Mouse (Mus musculus) embryonic facial prominence, embryonic 12.5 days (tissue): ENCODE results near the gene Uba52. TPM values are rescaled to one million over a fixed set of nuclear protein-coding genes. Genes with fewer than 3 reads are reported as not detected.

ENCODE experiments used
- ATAC-seq: fragments of 200-750 bp; cut with Nextera tagmentation; 2 replicates; pipeline ENCODE4 v1.8.0; 2017; ENCODE audit not compliant: insufficient number of reproducible peaks, insufficient read depth, low FRiP score, low TSS enrichment
- H3K27ac ChIP-seq: fragments of 300-500 bp; sonication (generic); 2 replicates; pipeline ENCODE4 v1.5.1; 2016; ENCODE audit warnings: mild to moderate bottlenecking
- H3K27me3 ChIP-seq: fragments of 300-500 bp; sonication (generic); 2 replicates; pipeline ENCODE4 v1.6.1; 2016; ENCODE audit warnings: mild to moderate bottlenecking, moderate library complexity
- H3K36me3 ChIP-seq: fragments of 300-500 bp; sonication (generic); 2 replicates; pipeline ENCODE4 v1.6.1; 2016; ENCODE audit warnings: mild to moderate bottlenecking
- H3K4me1 ChIP-seq: fragments of 300-500 bp; sonication (generic); 2 replicates; pipeline ENCODE4 v1.6.1; 2016
- H3K4me2 ChIP-seq: fragments of 300-500 bp; sonication (generic); replicated peaks from 2 replicates; pipeline ENCODE4 v1.6.1; 2016; ENCODE audit warnings: mild to moderate bottlenecking, moderate library complexity
- H3K4me3 ChIP-seq: fragments of 300-500 bp; sonication (generic); 2 replicates; pipeline ENCODE4 v1.5.1; 2016; ENCODE audit warnings: mild to moderate bottlenecking
- H3K9ac ChIP-seq: fragments of 300-500 bp; sonication (generic); 2 replicates; pipeline ENCODE4 v1.6.1; 2016; ENCODE audit warnings: mild to moderate bottlenecking, moderate library complexity
- H3K9me3 ChIP-seq: fragments of 300-500 bp; sonication (generic); 2 replicates; pipeline ENCODE4 v1.6.1; 2016; ENCODE audit warnings: mild to moderate bottlenecking, moderate library complexity
- WGBS: fragments of 180-500 bp; shearing (Covaris S2); methylation state at CpG from one replicate; pipeline ENCODE4 v1.1.7; 2016; 5-methylcytosine and 5-hydroxymethylcytosine counted together
- polyA plus RNA-seq: library from polyadenylated mRNA; unstranded; fragments of >200 nt; fragmentation: Nextera tagmentation; extraction: Ambion mirVana; gene quantifications from 2 replicates; pipeline ENCODE4 v1.2.1, GENCODE M21; 2016

Uba52 gene
- polyA plus RNA-seq, 1 experiment from 2014 or later: 863 TPM

DNA sequence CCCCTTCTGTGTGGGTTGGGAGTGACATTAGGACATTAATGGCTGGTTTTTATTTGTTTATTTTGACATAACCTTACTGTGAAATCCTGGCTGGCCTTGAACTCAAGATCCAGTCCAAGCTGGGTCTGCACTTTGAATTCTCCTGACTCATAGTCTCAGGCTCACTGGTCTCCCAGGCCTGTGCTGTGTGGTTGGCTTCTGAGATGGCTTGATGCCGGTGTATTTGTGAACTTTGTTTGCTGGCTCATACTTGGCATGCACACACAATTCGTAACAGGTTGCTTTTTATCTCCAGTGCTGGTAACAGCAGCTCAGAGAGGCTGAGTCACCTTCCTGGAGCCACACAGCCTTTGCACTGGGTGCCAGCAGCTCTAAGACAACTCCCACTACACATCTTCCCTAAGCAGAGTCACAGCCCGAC lies 19.1 kb upstream of the Uba52 start:
- no peaks in the 10 kb centered on the region for H3K9me3 ChIP-seq
- no peak for ATAC-seq
- H3K4me1 ChIP-seq: peaks cover 22% of the 10 kb centered on the region
- peaks cover 54% of the 10 kb centered on the region for H3K36me3 ChIP-seq
- H3K27me3 ChIP-seq: no peaks in the 10 kb centered on the region
- no peak overlapping the region for H3K4me3 ChIP-seq
- H3K27ac ChIP-seq: no peak overlapping the region
- H3K9ac ChIP-seq: no peak overlapping the region
- WGBS: 91% methylated on average over 3 of the region's 3 CpGs
- H3K4me2 ChIP-seq: no peak overlapping the region

DNA sequence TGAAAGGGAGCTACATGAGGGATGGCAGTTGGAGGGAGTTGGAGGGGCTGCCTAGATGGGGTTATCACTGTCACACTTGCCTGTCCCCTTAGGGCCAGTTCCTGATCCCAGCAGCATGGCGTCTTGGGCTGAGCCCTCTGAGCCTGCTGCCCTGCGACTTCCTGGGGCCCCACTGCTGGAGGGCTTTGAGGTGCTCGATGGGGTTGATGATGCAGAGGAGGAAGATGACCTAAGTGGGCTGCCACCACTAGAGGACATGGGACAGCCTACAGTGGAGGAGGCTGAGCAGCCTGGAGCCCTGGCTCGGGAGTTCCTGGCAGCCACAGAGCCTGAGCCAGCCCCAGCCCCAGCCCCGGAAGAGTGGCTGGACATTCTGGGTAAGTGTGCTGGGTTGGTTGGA lies 18.7 kb upstream of the Uba52 start:
- WGBS: 79% methylated on average over 5 of the region's 5 CpGs

DNA sequence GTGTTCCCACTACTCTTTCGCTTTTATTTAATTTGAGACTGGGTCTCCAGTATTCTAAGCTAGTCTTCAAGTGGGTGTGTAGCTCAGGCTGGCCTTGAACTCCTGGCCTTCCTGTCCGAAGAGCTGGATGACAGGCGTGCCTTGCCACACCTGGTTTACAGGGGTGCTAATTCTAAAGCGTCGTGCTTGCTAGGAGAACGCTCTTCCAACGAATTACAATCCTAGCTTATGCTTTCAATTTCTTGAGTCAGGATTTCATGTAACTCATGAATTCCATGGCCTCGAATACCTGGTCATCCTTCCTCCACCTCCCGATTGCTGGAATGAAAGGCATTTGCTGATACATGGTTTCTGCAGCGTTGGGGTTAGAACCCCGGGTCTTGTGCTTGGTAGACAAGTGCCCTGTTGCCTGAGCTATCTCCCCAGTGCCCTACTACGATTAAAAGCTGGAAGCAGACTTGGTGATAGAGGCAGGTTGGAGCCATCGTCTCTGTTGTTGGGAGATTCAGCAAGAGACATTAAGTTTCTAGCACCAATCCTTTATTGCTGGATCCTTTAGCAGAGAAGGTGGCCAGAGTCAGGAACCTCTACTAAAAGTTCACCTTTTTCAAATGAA lies 17.7 kb upstream of the Uba52 start:
- 29% methylated on average over 13 of the region's 13 CpGs for WGBS
- H3K27ac ChIP-seq: peak overlapping the region; percentile 79
- no peaks in the 10 kb centered on the region for H3K9me3 ChIP-seq
- peaks cover 22% of the 10 kb centered on the region for H3K4me1 ChIP-seq
- H3K4me2 ChIP-seq: peak overlapping the region; percentile 79
- no peak for ATAC-seq
- H3K4me3 ChIP-seq: peak overlapping the region; percentile 72
- H3K27me3 ChIP-seq: no peaks in the 10 kb centered on the region
- peak overlapping the region; percentile 81 for H3K9ac ChIP-seq
- H3K36me3 ChIP-seq: peaks cover 40% of the 10 kb centered on the region

More for the DNA sequence above, 18.7 kb upstream of the Uba52 start:
- peaks cover 22% of the 10 kb centered on the region for H3K4me1 ChIP-seq
- H3K4me3 ChIP-seq: no peak overlapping the region
- no peaks in the 10 kb centered on the region for H3K27me3 ChIP-seq
- peaks cover 50% of the 10 kb centered on the region for H3K36me3 ChIP-seq
- H3K9ac ChIP-seq: no peak overlapping the region
- H3K9me3 ChIP-seq: no peaks in the 10 kb centered on the region
- no peak overlapping the region for H3K27ac ChIP-seq
- 0 out of 2 replicates have a peak overlapping the region, but pooled peaks have one; percentile 2 for H3K4me2 ChIP-seq
- no peak for ATAC-seq

DNA sequence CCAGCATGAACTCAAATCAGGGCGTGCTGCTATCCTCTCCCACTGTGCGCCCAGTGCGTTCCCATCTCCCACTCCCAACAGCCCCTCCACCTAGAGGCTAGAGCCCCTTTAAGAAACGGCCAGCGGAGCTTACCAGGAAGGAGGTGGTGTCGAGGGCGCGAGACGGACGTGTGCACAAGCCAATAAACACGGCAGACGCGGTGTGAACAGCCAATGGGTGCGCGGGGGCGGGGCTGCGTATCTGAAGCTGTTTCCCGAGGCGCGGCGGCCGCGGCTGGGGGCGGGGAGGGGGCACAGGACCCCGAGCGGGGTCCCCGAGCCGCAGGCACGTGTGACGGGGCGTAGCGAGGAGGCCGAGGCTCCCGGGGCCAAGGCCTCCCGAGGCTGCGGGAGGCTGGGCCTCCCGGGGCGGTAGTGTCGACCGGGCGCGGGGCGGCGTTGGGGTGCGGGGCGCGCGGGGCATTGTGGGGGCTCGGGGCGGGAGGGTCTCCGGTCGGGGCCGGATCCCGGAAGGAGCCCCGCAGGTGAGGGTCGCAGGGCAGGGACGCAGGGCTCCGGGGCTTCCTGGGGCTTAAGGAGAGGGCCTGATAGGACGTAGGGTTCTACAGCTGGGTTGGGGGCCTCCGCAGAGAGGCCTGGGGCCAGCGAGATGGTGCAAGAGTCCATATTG lies 17.0 kb upstream of the Uba52 start, which contains the start of the genes Fkbp8 and Kxd1:
Gene Fkbp8 (plus strand): TSS at position 213 of the 670 bp plus-strand sequence.
Gene Kxd1 (minus strand): TSS at position 445 of the 670 bp plus-strand sequence.
- peak within 1 kb of the TSS; percentile 72 for H3K4me3 ChIP-seq
- H3K27me3 ChIP-seq: no peaks in the 10 kb centered on the region
- WGBS: 1% methylated on average over 59 of the region's 61 CpGs
- H3K9ac ChIP-seq: peak within 1 kb of the TSS; percentile 81
- no peaks in the 10 kb centered on the region for H3K9me3 ChIP-seq
- H3K27ac ChIP-seq: peak within 1 kb of the TSS; percentile 79
- ATAC-seq: peak; percentile 93
- H3K4me1 ChIP-seq: peaks cover 22% of the 10 kb centered on the region
- peaks cover 33% of the 10 kb centered on the region for H3K36me3 ChIP-seq
- H3K4me2 ChIP-seq: peak within 1 kb of the TSS; percentile 79

DNA sequence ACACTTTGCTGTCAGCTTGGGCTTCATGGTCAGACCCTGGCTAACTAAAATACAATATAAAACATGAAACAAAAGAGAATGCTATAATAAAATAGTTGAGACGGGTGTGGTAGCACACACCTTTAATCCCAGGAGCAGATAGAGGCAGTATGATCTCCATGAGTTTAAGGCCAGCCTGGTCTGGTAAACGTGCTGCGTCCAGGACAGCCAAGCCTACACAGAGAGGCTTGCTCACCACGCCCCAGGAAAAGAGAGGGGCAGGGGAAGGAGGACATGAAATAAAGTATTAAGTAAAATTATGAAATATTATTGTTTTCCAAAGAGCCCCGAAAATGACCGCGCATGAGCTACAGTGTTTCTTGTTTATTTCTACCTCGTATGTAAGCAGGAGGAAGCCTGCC lies 16.5 kb upstream of the Uba52 start:
- Histone ChIP-seq H3K36me3 (peaks cover 28% of the 10 kb centered on the region), H3K4me1 (peaks cover 26% of the 10 kb centered on the region), H3K27ac (0 out of 2 replicates have a peak overlapping the region, but pooled peaks have one; percentile 79), H3K4me3 (peak overlapping the region; percentile 72), H3K4me2 (peak overlapping the region; percentile 79), H3K27me3 (no peaks in the 10 kb centered on the region), H3K9ac (peak overlapping the region; percentile 81), H3K9me3 (no peaks in the 10 kb centered on the region)
- 2% methylated on average over 8 of the region's 8 CpGs for WGBS
- ATAC-seq: no peak

DNA sequence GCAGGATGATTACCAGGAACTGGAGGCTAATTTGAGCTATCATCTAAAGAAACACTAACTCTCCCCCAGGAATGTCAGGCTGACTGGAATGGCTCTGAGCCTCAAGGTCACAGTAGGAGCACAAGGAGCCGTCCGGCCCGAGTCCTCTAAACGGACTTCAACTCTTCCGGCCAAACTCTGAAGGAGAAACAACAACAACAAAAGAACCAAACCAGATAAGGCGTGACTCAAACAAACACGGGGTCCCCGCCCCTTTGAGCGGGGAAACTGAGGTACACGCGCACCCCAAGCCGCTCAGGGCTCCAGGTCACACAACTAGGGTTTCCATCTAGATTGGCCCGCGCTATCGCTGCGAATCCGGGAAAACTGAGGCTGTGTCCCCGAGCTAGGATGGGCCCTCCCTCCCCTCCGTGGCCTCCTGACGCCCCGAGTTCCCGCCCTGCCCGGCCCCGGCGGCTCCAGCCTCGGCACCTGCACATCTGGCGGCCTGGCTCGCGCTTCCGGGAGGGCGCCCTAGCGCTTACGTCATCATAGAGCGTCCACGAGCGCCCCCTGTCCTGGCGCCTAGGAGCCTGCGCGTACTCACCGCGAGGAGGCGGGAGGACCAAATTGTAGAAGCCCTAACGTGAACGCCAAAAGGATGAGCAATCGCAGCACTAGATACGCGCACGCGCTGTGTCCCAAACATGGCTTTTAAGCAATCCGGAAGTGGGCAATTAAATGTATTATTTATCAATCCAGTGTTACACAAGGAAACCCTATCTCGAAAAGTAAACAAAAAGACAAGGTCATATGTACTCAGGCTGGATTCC lies 12.2 kb upstream of the Uba52 start:
- peaks cover 7% of the 10 kb centered on the region for H3K36me3 ChIP-seq
- H3K27me3 ChIP-seq: no peaks in the 10 kb centered on the region
- no peaks in the 10 kb centered on the region for H3K9me3 ChIP-seq
- WGBS: under 1% methylated on average over 51 of the region's 51 CpGs
- peak overlapping the region; percentile 78 for H3K27ac ChIP-seq
- H3K4me3 ChIP-seq: peak overlapping the region; percentile 63
- H3K4me2 ChIP-seq: peak overlapping the region; percentile 71
- ATAC-seq: peak; percentile 88
- H3K9ac ChIP-seq: peak overlapping the region; percentile 71
- peaks cover 14% of the 10 kb centered on the region for H3K4me1 ChIP-seq

DNA sequence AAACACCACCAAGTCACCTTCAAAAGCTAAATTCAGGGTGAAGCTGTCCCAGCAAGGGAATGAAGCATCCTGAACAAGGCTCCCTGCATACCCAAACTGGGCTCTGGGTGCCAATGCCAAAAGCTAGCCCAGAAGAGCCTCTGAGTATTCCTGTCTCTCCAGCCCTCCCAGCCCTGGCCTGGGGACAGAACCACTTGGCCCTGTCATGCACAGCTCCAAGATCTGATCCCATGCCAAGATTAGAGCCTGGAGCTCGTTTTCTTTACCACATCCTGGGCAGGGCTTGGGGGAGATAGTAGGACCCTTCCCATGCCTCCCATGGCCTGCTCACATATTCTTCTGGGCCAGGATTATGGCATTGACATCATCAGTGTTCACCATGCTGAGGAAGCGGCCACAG lies 9.0 kb upstream of the Uba52 start:
- WGBS: 61% methylated on average over 2 of the region's 2 CpGs
- no peak overlapping the region for H3K27ac ChIP-seq
- no peaks in the 10 kb centered on the region for H3K27me3 ChIP-seq
- peaks cover 6% of the 10 kb centered on the region for H3K4me1 ChIP-seq
- H3K36me3 ChIP-seq: peaks cover 23% of the 10 kb centered on the region
- no peak for ATAC-seq
- H3K4me3 ChIP-seq: no peak overlapping the region
- no peak overlapping the region for H3K9ac ChIP-seq
- no peak overlapping the region for H3K4me2 ChIP-seq
- H3K9me3 ChIP-seq: no peaks in the 10 kb centered on the region

DNA sequence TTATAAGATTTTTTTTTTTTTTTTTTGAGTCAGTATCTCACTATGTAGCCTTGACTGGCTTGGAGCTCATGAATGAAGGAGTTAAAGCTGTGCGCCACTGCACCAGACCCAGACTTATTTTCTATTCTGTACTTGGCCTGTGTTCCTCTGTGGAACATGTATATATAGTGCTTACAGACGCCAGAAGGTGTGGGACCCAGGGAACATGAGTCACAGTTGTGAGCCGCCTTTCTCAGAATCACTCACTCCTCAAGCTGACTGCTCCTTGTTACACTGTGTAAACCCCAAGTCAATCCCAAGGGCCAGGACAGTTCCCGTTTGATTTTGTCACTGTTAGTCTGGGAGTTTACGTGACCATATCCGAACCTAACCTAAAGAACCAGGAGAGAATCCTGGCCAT lies 8.4 kb upstream of the Uba52 start:
- H3K36me3 ChIP-seq: peaks cover 27% of the 10 kb centered on the region
- peaks cover 6% of the 10 kb centered on the region for H3K4me1 ChIP-seq
- no peaks in the 10 kb centered on the region for H3K9me3 ChIP-seq
- no peak for ATAC-seq
- no peak overlapping the region for H3K9ac ChIP-seq
- no peak overlapping the region for H3K4me2 ChIP-seq
- WGBS: 94% methylated on average over 6 of the region's 6 CpGs
- H3K27me3 ChIP-seq: no peaks in the 10 kb centered on the region
- no peak overlapping the region for H3K4me3 ChIP-seq
- no peak overlapping the region for H3K27ac ChIP-seq

DNA sequence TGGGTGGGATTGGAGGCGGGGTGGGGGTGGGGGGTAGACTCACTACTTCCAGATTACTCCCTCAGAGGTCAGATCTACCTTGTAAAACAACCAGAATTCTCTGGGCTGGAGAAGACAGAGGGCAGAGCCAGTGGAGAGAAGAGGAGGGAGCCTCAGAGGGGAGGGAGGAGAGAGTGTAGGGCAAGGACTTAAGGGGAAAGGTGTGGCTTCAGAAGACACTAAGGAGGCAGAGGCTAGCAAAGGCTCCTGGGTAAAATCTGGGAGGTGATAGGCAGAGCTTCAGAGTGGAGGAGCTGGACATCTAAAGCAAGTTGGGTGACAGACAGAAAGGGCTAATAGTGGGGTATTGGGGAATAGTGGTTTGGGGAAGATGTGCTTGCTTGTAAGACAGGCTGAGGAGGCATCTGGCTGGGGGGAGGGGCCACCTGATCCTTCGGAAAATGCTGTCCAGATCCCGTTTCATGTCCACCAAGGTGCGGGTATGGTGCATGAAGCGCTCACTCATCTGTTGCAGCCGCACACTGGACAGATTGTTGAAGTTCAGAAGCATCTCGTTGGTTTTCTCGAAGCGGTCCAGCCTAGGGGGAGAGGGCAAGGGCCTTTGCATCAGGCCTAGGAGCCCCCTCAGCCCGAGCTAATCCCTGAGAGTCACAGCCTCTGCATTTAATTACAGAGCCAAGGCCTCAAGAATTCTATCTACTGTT lies 7.5 kb upstream of the Uba52 start:
- no peak overlapping the region for H3K4me2 ChIP-seq
- no peak for ATAC-seq
- no peaks in the 10 kb centered on the region for H3K9me3 ChIP-seq
- 66% methylated on average over 10 of the region's 10 CpGs for WGBS
- no peak overlapping the region for H3K9ac ChIP-seq
- peak overlapping the region; percentile 20; the same call in 1 of the 2 replicates for H3K27ac ChIP-seq
- no peak overlapping the region for H3K4me3 ChIP-seq
- no peaks in the 10 kb centered on the region for H3K27me3 ChIP-seq
- peaks cover 6% of the 10 kb centered on the region for H3K4me1 ChIP-seq
- H3K36me3 ChIP-seq: peaks cover 34% of the 10 kb centered on the region

DNA sequence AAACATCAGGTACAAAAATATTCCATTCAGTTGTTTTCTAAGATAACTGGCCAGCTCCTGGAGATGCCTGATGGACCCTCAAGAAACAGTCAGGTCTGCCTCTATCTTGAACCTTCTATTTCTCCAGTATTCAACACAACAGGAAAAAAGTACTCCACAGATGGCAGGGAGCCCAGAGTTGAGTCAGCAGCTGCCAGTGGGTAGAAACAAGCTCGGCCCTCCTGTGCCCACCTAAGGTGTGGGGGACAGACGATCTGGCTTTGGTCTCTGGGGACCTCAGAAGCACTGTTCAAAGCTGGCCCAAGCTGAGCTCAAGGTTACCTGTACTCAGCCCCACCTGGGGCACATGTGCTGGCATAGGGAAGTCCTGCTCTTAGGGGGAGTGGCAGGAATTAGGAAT lies 2.8 kb upstream of the Uba52 start:
- H3K4me1 ChIP-seq: peaks cover 10% of the 10 kb centered on the region
- no peaks in the 10 kb centered on the region for H3K27me3 ChIP-seq
- H3K9ac ChIP-seq: no peak overlapping the region
- H3K27ac ChIP-seq: no peak overlapping the region
- H3K4me3 ChIP-seq: no peak overlapping the region
- peaks cover 39% of the 10 kb centered on the region for H3K36me3 ChIP-seq
- no peak for ATAC-seq
- H3K9me3 ChIP-seq: no peaks in the 10 kb centered on the region
- no peak overlapping the region for H3K4me2 ChIP-seq
- 77% methylated on average over 2 of the region's 2 CpGs for WGBS

DNA sequence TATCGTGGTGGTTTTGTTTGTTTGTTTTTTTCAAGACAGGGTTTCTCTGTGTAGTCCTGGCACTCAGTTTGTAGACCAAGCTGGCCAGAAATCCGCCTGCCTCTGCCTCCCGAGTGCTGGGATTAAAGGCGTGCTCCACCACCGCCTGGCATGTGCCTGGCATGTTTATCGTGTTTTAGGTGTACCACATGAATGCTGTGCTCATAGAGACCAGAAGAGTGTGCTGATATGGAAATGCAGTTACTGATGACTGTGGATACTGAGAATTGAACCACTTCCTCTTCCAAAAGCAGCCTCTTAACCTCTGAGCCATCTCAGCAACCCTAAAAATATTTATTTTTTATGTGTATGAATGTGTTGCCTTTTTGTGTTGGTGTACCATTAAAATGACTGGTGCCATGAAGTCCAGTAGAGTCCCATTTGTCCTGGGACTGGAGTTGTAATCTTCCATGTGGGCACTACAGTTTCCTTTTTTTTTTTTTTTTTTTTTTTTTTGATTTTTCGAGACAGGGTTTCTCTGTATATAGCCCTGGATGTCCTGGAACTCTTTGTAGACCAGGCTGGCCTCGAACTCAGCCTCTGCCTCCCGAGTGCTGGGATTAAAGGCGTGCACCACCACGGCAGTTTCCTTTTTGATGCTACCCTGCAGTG lies 1.8 kb upstream of the Uba52 start:
- no peak overlapping the region for H3K4me2 ChIP-seq

More for the DNA sequence above, 1.8 kb upstream of the Uba52 start:
- ATAC-seq: no peak
- Histone ChIP-seq H3K36me3 (peaks cover 49% of the 10 kb centered on the region), H3K27ac (no peak overlapping the region), H3K27me3 (no peaks in the 10 kb centered on the region), H3K9me3 (no peaks in the 10 kb centered on the region), H3K4me1 (peaks cover 11% of the 10 kb centered on the region), H3K9ac (no peak overlapping the region), H3K4me3 (no peak overlapping the region)
- 94% methylated on average over 11 of the region's 11 CpGs for WGBS
